Mouse (Mus musculus) liver, postnatal 0 days (tissue): ENCODE results near the gene Abcd2. TPM values are rescaled to one million over a fixed set of nuclear protein-coding genes. Genes with fewer than 3 reads are reported as not detected.

ENCODE experiments used
- ATAC-seq: fragments of 200-750 bp; cut with Nextera tagmentation; 2 replicates; pipeline ENCODE4 v1.8.0; 2017; ENCODE audit warnings: mild to moderate bottlenecking, moderate library complexity
- DNase-seq: peaks from one replicate; pipeline ENCODE4 v3.0.0-alpha.2; 2016
- H3K27ac ChIP-seq: fragments of 300-500 bp; sonication (generic); 2 replicates; pipeline ENCODE4 v1.5.1; 2014; ENCODE audit warnings: antibody characterized with exemption, moderate library complexity, mild to moderate bottlenecking, low read depth
- H3K27me3 ChIP-seq: fragments of 300-500 bp; sonication (generic); 2 replicates; pipeline ENCODE4 v1.6.1; 2014; ENCODE audit warnings: low read length, control low read depth, mixed read lengths; ENCODE audit not compliant: insufficient read depth
- H3K36me3 ChIP-seq: fragments of 300-500 bp; sonication (generic); replicated peaks from 2 replicates; pipeline ENCODE4 v1.6.1; 2014; ENCODE audit warnings: mild to moderate bottlenecking, control low read depth, low read length, moderate library complexity, mixed read lengths; ENCODE audit not compliant: insufficient read depth
- H3K4me1 ChIP-seq: fragments of 300-500 bp; sonication (generic); 2 replicates; pipeline ENCODE4 v1.6.1; 2014; ENCODE audit warnings: antibody characterized with exemption, mild to moderate bottlenecking, control low read depth; ENCODE audit not compliant: insufficient read depth
- H3K4me2 ChIP-seq: fragments of 300-500 bp; sonication (generic); 2 replicates; pipeline ENCODE4 v1.6.1; 2014; ENCODE audit warnings: low read depth, mild to moderate bottlenecking, low read length, moderate library complexity, mixed read lengths
- H3K4me3 ChIP-seq: fragments of 300-500 bp; sonication (generic); 2 replicates; pipeline ENCODE4 v1.5.1; 2014; ENCODE audit warnings: low read depth, low read length
- H3K9ac ChIP-seq: fragments of 300-500 bp; sonication (generic); replicated peaks from 2 replicates; pipeline ENCODE4 v1.6.1; 2014; ENCODE audit warnings: mild to moderate bottlenecking, moderate library complexity
- H3K9me3 ChIP-seq: fragments of 300-500 bp; sonication (generic); 2 replicates; pipeline ENCODE4 v1.6.1; 2016; ENCODE audit warnings: mild to moderate bottlenecking, control low read depth, low read length, mixed read lengths
- CTCF ChIP-seq: sonication (generic); IDR thresholded peaks from 2 replicates; pipeline ENCODE4 v1.5.1; 2016; ENCODE audit warnings: antibody characterized with exemption, low read depth
- EP300 ChIP-seq: IDR thresholded peaks from 2 replicates; pipeline ENCODE4 v1.6.1; 2016; ENCODE audit warnings: antibody characterized with exemption, low read depth, mild to moderate bottlenecking
- WGBS: fragments of 180-500 bp; shearing (Covaris S2); extraction: QIAGEN DNeasy Blood & Tissue Kit; methylation state at CpG from one replicate; pipeline ENCODE4 v1.1.7; 2014; ENCODE audit not compliant: insufficient replicate concordance; 5-methylcytosine and 5-hydroxymethylcytosine counted together
- polyA plus RNA-seq: library from polyadenylated mRNA; unstranded; fragments of >200 nt; fragmentation: Nextera tagmentation; extraction: Ambion mirVana; gene quantifications from 2 replicates; pipeline ENCODE4 v1.2.1, GENCODE M21; 2015

The Abcd2 gene
- polyA plus RNA-seq, 1 experiment from 2014 or later: 55.2 TPM

DNA sequence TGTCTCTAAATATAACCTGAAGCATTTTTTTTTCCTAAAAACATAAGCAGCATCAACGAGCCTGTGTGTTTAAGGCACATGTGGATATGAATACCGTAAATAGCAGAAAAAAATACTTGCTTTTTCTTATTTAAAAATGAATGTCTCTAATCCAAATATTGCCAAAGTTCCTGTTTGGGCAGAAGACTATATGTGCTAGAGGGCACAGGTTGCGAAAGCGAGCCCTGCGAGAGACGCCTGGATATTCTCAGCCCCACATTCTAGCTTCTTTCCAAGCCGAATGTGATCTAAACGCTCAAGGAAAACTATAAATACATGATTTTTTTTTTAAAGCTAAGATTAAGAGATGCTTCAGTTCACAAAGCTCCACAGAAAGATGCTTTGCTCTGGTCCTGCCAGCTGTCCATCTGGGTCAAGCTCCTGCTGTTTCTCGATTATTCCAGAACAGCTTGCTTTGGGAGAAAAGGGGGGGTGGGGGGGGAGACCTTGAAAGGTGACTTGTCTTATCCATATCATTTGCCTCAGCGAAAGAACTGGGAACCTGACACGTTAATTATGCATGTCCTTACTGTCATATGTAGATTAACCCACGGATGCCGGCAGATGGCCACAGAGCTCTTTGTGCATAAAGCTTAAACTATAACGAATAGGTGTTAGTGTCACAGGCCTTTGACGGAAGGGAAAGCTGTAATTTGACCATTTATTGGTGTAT, 11.5 kb downstream of the Abcd2 start:
- Histone ChIP-seq H3K9ac (no peak overlapping the region), H3K4me1 (peaks cover 13% of the 10 kb centered on the region), H3K4me2 (peak overlapping the region; percentile 38), H3K36me3 (peaks cover 20% of the 10 kb centered on the region), H3K27ac (peak overlapping the region; percentile 85), H3K4me3 (no peak overlapping the region), H3K27me3 (no peaks in the 10 kb centered on the region), H3K9me3 (no peaks in the 10 kb centered on the region)
- TF ChIP-seq CTCF (0 out of 2 replicates have a peak, but pooled peaks have one; percentile 3), EP300 (no peak; the same call in 1 of the 2 replicates)
- WGBS: 61% methylated on average over 15 of the region's 15 CpGs
- ATAC-seq (peak; percentile 70; the same call in 1 of the 2 replicates), DNase-seq (peak; percentile 73)

GRCm38 (mm10) chr15:91178656-91179314, 12.8 kb downstream of the Abcd2 start:
- Histone ChIP-seq H3K9ac (no peak overlapping the region), H3K9me3 (no peaks in the 10 kb centered on the region), H3K27ac (peak overlapping the region; percentile 85), H3K27me3 (no peaks in the 10 kb centered on the region), H3K4me1 (peaks cover 13% of the 10 kb centered on the region), H3K4me3 (no peak overlapping the region), H3K36me3 (peaks cover 14% of the 10 kb centered on the region), H3K4me2 (0 out of 2 replicates have a peak overlapping the region, but pooled peaks have one; percentile 22)
- no peak for TF ChIP-seq CTCF
- TF ChIP-seq EP300: peak; percentile 70
- ATAC-seq: peak; percentile 77
- WGBS: 28% methylated on average over 9 of the region's 9 CpGs
- no peak for DNase-seq

DNA sequence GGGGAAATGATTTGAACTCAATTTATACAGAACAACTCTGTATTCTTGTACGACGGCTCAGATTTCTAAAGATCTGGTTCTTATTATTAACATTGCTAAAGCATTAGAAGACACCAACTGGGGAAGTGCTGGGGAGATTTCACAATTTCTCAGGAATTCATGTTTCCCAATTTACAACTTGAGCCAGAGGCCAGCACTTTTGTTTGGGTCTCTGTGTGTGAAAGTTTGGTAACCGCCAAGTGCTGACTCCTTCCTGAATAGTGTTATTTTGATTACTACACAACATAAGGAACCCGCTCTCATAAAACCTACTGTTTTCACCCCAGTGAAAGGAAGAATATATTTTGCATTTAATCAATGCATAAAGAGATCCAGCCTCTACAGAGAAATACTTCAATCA, 19.4 kb downstream of the Abcd2 start:
- Histone ChIP-seq H3K9me3 (no peaks in the 10 kb centered on the region), H3K36me3 (peaks cover 11% of the 10 kb centered on the region), H3K4me2 (no peak overlapping the region), H3K9ac (no peak overlapping the region), H3K27me3 (no peaks in the 10 kb centered on the region), H3K4me1 (peaks cover 6% of the 10 kb centered on the region; the same call in 1 of the 2 replicates), H3K27ac (peak overlapping the region; percentile 18), H3K4me3 (no peak overlapping the region)
- DNase-seq (no peak), ATAC-seq (peak; percentile 47; the same call in 1 of the 2 replicates)
- TF ChIP-seq EP300 (0 out of 2 replicates have a peak, but pooled peaks have one; percentile 30), CTCF (no peak)
- WGBS: 68% methylated on average over 4 of the region's 4 CpGs

GRCm38 (mm10) chr15:91171332-91171731, 20.3 kb downstream of the Abcd2 start:
- ATAC-seq: no peak
- DNase-seq: no peak
- H3K4me1 ChIP-seq: peaks cover 6% of the 10 kb centered on the region; the same call in 1 of the 2 replicates
- no peak for TF ChIP-seq CTCF
- no peak for TF ChIP-seq EP300
- no peaks in the 10 kb centered on the region for H3K9me3 ChIP-seq
- no peak overlapping the region for H3K9ac ChIP-seq
- H3K4me3 ChIP-seq: no peak overlapping the region
- WGBS: 73% methylated on average over 4 of the region's 4 CpGs
- peaks cover 5% of the 10 kb centered on the region for H3K36me3 ChIP-seq
- no peaks in the 10 kb centered on the region for H3K27me3 ChIP-seq
- peak overlapping the region; percentile 18; the same call in 1 of the 2 replicates for H3K27ac ChIP-seq
- H3K4me2 ChIP-seq: no peak overlapping the region

- no peaks in the 10 kb centered on the region for H3K9me3 ChIP-seq
- H3K4me3 ChIP-seq: no peak overlapping the region
- no peak for ATAC-seq
- no peaks in the 10 kb centered on the region for H3K27me3 ChIP-seq
- TF ChIP-seq CTCF (no peak), EP300 (no peak)
- H3K27ac ChIP-seq: no peak overlapping the region
- H3K9ac ChIP-seq: no peak overlapping the region
- no peak overlapping the region for H3K4me2 ChIP-seq
- WGBS: 81% methylated on average over 9 of the region's 9 CpGs
- DNase-seq: no peak
- H3K4me1 ChIP-seq: peaks cover 6% of the 10 kb centered on the region; the same call in 1 of the 2 replicates
- H3K36me3 ChIP-seq: peaks cover 5% of the 10 kb centered on the region
Measured at GRCm38 (mm10) chr15:91170602-91171328, 20.8 kb downstream of the Abcd2 start.
